Mouse (Mus musculus): Measurements from ENCODE around the gene Dnajc21.

GRCm38 (mm10) chr15:10515166-10515565, 44.9 kb upstream of the Dnajc21 start:
- no peak for TF ChIP-seq CTCF (IDR thresholded peaks at IDR 0.05; ENCODE audit: borderline replicate concordance, insufficient read depth, low read length)
- no peak for TF ChIP-seq POLR2A (IDR thresholded peaks at IDR 0.05; ENCODE audit: low read depth, low read length)
